In genomic region chr10:23348101-23348892, GRCm38 (mm10) we compare ENCODE assay signal across 8 mouse cellular contexts. TPM values are rescaled to one million over a fixed set of nuclear protein-coding genes. Genes with fewer than 3 reads are reported as not detected.
A peak's percentile ranks its signal among the peaks of the same experiment; 100 is the strongest.
DNase-seq lines count a peak whose midpoint lies in the region; ATAC-seq lines count a peak whose summit lies in the region.

No protein-coding gene starts in this region.

- peaks cover 2% of the 10 kb centered on the region; the same call in 1 of the 2 replicates for H3K4me1 ChIP-seq in hindbrain, embryonic 11.5 days (replicated peaks; ENCODE audit: control insufficient read depth, insufficient read depth, low read length)
- H3K4me1 ChIP-seq in midbrain, embryonic 15.5 days: peaks cover 28% of the 10 kb centered on the region

- WGBS in hindbrain, embryonic 11.5 days: 1% methylated on average over 34 of the region's 34 CpGs
- whole genome bisulfite sequencing in midbrain, embryonic 15.5 days: under 1% methylated on average over 34 of the region's 34 CpGs

- H3K36me3 ChIP-seq in hindbrain, embryonic 11.5 days (ENCODE audit: control insufficient read depth, insufficient read depth, low read length): no peaks in the 10 kb centered on the region
- H3K36me3 ChIP-seq in midbrain, embryonic 15.5 days (replicated peaks): no peaks in the 10 kb centered on the region

- H3K4me3 ChIP-seq in hindbrain, embryonic 11.5 days (ENCODE audit: low read depth, low read length): peak overlapping the region; percentile 74
- H3K4me3 ChIP-seq in midbrain, embryonic 15.5 days: peak overlapping the region; percentile 58

- H3K27me3 ChIP-seq in hindbrain, embryonic 11.5 days (ENCODE audit: control insufficient read depth, insufficient read depth, low read length): no peaks in the 10 kb centered on the region
- H3K27me3 ChIP-seq in midbrain, embryonic 15.5 days (replicated peaks): peaks cover 16% of the 10 kb centered on the region

- H3K27ac ChIP-seq in hindbrain, embryonic 11.5 days (ENCODE audit: low read depth, low read length): no peak overlapping the region
- H3K27ac ChIP-seq in midbrain, embryonic 15.5 days: no peak overlapping the region

- peak overlapping the region; percentile 73 for H3K9ac ChIP-seq in hindbrain, embryonic 11.5 days (ENCODE audit: low read depth, low read length)
- H3K9ac ChIP-seq in midbrain, embryonic 15.5 days: no peak overlapping the region

- no peaks in the 10 kb centered on the region for H3K9me3 ChIP-seq in hindbrain, embryonic 11.5 days (ENCODE audit: control insufficient read depth, low read length)
- no peaks in the 10 kb centered on the region for H3K9me3 ChIP-seq in midbrain, embryonic 15.5 days

- ATAC-seq in cerebellum, adult (ENCODE audit: insufficient number of reproducible peaks, low FRiP score, low TSS enrichment): no peak
- no peak for ATAC-seq in hindbrain, embryonic 11.5 days (ENCODE audit: low FRiP score)
- no peak for ATAC-seq in midbrain, embryonic 15.5 days (replicated peaks)
- ATAC-seq in erythroblast, adult 5-6 weeks (replicated peaks; ENCODE audit: low FRiP score, poor library complexity, severe bottlenecking): no peak

- peak overlapping the region; percentile 95 for H3K4me2 ChIP-seq in hindbrain, embryonic 11.5 days (replicated peaks; ENCODE audit: low read depth, low read length)
- peak overlapping the region; percentile 98 for H3K4me2 ChIP-seq in midbrain, embryonic 15.5 days

- DNase-seq in cerebellum, postnatal 10 days: peak; percentile 10 to 26
- DNase-seq in right cerebral cortex, adult 2 months (ENCODE audit: low spot score in 2 of 2): peak; percentile 4 to 12
- no peak for DNase-seq in right cerebral cortex, postnatal 36 days (ENCODE audit: low spot score in 2 of 2)
- DNase-seq in hindbrain, embryonic 11.5 days (ENCODE audit: low spot score): peak; percentile 61
- no peak for DNase-seq in thymus, postnatal 25 days

RNA-seq across cellular contexts. Expression of gene Eya4, which starts 2.3 kb away (rescaled TPM):
- 5.0 and 5.7 TPM in 2 replicates for polyA plus RNA-seq in hindbrain, embryonic 11.5 days (2014; fragmentation: Nextera tagmentation; extraction: Ambion mirVana)
- polyA plus RNA-seq in midbrain, embryonic 15.5 days (2015; fragmentation: Nextera tagmentation; extraction: Ambion mirVana): 0.49 and 0.68 TPM in 2 replicates
- not detected in 2 replicates for total RNA-seq in erythroblast, adult 5-6 weeks (2015; ENCODE audit: low replicate concordance)
- total RNA-seq in erythroblast, adult 5-6 weeks (2017; ENCODE audit: low replicate concordance): not detected in 2 replicates

Comparison
In these comparisons a context has a peak if more than half of its experiments do, and no peak if none do; other contexts are left out.
1. DNase-seq: peak in cerebellum, postnatal 10 days (2 of 2), right cerebral cortex, adult 2 months (2 of 2) and hindbrain, embryonic 11.5 days (single experiment); none in right cerebral cortex, postnatal 36 days (0 of 2) and thymus, postnatal 25 days (single experiment).